Mouse (Mus musculus) right cerebral cortex, adult 2 months (tissue): ENCODE measurements around the gene Znrd1.
"Not testable (repeated sequence)": the region's sequence is repeated elsewhere in the genome, so short reads cannot be mapped to it uniquely, and the experiment has no call there.

Experiments used
- DNase-seq, 2 experiments: peaks; one replicate each; pipeline ENCODE4 v3.0.0; 2021 to 2022; ENCODE audit warnings: low spot score in 2 of 2

Znrd1 gene

DNA sequence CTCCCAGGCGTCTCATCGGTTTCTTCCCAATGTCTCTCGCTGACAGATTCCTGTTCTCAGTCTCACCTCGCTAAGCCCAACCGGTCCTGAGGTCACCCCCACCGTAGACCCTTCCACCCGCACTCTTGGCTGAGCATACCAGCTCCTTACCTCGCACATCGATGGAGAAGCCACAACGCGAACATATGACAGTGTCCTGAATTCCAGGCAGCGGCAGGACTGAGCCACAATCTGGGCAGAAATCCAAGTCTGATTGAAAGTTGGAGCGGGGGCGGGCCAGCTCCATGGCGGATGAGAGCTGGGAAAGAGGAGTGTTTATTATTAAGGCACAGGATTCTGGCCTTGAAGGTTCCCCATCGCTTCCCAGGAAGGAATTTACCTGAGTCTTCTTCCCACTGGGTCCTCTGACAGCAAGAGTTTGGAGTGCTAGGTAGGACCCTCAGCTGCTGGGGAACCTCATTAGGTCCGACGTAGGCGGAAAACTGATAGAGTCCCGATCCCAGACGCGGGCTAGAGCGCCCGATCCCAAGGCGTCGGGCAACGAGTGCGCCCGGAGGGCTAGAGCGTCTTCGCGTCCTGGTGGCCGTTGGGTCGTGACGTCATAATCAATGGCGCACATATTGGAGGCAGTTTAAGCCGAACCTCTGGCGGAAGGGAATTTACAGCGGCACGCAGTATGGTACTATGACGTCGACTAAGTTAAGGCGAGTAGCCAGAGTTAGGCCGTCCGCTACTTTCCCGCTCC, at the start of gene Znrd1, which contains the start of gene Znrd1as:
Gene Znrd1, minus strand, starts transcription at position 561 of the 745 bp plus-strand sequence.
Gene Znrd1as, plus strand, starts transcription at position 594 of the 745 bp plus-strand sequence.
- peak; percentile 96 to 97 for DNase-seq

DNA sequence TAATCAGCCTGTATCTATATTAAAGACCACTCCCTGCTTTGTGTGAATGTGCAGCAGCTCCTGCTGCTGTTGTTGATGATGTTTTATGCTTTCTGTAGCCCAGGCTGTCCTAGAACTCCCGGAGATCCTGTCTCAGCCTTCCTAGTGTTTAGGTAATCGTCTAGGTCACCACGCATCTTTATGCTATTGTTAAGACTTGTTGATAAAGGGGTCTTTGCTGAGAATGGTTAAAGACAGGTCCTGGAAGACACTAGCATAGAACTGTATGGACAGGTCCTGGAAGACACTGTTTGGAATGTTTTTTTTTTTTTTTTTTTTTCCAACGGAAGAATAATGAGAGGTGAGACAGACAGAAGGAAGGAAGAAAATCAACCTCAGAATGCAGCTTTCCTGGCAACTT, 45.0 kb upstream of the Znrd1 start:
- no peak for DNase-seq

DNA sequence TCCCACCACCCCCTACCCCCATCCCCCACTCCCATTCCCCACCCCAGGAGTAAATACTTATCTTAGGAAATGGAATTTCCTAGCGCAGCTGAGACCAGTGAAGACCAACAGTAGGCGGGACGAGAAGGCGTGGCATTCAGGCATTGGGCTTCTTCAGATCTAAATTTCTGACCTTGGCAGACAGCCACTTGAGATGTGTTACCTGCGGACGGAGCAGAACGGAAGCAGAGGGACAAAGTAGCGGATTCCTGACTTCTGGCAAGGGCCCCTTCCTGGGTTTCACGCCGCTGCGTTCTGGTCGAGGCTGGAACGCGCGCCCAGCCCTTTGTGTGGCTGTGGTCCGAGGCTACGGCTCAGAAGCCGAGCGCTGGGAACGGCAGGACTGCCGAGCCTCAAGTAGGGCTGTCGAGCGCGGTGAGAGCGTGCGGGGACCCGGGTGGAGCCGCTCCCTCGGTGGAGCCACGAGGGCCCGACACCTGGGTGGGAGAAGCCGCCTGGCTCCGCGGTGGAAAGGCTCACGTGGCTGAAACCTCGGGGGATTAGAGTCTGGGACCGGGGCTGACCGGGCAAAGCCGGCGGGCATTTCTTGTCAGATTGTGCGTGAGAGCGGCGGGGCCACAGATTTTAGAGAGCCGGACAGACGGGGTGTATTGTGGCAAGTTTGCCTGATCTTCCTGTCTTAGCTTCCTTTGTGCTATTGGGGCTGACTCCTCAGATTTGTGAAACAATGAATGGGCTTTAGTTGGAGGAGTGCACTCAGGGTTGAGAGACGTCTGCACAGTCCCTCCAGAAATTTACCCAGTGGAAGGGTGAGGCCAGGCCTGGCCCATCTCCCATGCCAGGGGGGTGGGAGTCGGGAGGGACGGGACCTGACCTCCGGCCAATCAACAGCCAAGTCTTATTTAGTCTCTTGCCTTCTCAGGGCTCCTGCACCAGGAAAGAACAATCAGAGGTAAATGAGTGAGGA, 44.3 kb upstream of the Znrd1 start:
- peak; percentile 34 to 54 for DNase-seq

DNA sequence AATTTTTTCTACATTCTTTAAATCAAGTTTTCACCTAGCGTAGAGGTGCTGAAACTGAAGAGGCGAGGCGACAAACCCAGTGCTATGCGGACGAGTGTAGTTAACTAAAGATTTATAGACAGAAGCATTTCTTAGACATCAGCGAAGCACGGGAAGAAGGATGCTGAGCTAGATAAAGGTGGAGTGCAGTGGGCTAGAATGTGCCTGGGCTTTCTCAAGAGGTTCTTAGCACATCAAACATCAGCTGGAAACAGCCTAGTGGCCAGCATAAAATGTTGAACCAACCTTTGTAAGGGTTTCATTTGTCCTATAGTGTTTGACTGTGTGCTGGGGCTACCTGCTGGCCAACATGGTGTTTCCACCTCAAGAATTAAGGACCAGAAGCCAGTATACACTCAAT, 42.5 kb upstream of the Znrd1 start, which contains the start of gene Zfp57:
Gene Zfp57, plus strand, starts transcription at position 301 of the 400 bp plus-strand sequence.
- no peak for DNase-seq

DNA sequence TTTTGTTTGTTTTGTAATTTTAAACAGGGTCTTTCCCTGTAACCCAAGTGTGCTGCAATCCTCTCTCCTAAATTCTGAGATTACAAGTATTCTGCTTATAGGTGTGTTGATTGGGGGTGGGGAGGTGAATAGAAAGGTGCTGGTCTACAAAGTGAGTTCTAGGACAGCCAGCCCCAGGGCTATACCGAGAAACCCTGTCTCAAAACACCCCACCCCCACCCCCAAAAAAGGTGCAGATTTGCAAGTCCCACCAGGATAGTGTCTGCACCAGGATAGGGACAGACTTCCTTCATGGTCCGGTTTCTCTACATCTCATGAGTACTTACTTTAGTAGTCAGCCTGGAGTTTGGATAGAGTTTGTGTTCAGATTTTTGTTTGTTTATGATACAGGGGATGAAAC, 40.1 kb upstream of the Znrd1 start:
- DNase-seq = no peak

DNA sequence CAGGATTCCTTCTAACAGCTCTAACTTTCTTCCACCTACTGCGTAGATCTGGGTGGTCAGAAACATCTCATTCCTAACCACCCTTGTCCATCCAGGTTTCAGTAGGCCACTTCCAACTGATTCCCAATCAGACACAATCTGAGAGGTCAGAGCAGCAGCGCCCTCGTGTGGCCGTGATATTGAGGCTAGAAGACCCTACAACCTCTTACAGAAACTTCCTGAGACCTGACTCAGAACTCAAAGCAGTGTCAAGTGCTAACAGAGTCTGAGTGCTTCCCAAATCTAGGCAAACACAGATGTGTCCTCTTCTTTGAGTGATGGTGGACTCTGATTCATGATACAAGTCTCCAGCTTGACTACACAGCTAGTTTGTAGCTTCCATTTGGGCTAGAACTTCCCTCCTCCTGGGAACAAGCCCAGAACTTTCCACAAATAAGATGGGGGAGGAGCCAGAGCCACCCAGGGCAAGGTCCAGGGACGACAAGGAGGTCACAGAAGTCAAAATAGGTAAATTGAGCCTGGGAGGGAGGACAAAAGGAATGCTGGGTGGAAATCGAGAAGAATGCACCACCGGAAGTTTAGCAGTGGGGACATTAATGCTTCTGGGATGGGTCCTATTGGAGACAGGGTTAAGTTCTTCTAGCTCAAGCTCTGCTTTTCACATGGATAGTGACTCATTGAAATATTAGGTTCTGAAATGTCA, 38.8 kb upstream of the Znrd1 start:
- DNase-seq = peak; percentile 82 to 89

DNA sequence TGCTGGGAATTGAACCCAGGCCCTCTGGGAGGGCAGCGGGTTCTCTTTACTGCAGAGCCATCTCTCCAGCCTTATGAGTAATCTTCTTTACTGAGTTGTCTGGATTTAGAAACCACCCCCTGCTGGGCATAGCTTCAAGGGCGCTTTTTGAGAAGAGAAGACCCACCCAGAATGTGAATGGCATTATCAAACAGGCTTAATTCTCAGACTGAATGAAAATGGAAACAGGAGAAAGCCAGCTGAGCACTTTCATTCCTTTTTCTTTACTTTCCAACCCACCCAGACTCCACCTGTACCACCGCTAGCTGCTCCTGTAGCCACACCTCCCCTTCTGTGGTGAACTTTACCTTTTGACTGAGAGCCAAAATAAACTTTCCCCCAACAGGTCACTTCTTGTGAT, 37.1 kb upstream of the Znrd1 start:
- DNase-seq = no peak

DNA sequence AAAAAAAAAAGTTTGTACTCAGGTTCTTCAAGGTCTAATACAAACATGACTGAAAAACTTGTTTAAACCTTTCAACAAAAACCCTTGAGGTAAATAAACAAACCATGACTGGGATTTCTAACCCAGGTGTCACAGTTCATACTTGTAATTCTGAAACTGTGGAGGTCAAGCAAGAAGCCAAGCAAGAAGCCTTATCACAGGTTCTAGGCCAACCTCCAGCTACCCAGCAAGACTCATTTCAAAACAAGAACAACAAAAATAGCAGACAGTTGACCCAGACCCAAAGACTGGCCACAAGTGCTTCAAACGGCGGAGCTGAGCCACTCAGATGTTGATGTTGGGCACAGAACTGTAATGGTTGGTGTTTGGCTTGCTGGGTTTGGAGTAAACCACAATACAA, 36.2 kb upstream of the Znrd1 start:
- no peak for DNase-seq

DNA sequence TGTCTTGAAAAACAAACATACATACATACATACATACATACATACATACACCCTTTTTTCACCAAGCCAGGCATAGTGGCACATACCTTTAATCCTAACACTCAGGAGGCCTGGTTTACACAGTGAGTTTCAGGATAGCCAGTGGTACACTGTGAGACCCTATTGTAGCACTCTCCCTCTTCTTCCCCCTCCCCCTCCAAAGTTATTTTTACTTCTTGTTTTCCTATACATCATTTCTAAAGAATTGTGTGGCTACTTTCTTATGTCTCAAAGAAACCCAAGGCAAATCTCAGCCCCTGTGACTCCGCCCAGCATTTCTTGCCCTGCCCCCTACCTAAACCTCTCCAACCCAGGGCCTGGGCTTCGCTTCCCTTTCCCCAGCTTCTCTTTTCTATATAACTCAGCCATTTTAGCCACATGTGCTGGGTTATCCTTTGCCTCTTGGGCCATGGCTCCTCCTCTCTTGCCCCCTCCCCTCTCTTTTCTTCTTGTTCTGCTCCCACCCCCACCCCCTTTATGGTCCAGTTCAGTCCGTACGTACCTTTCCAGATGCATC, 35.5 kb upstream of the Znrd1 start:
- no peak for DNase-seq

DNA sequence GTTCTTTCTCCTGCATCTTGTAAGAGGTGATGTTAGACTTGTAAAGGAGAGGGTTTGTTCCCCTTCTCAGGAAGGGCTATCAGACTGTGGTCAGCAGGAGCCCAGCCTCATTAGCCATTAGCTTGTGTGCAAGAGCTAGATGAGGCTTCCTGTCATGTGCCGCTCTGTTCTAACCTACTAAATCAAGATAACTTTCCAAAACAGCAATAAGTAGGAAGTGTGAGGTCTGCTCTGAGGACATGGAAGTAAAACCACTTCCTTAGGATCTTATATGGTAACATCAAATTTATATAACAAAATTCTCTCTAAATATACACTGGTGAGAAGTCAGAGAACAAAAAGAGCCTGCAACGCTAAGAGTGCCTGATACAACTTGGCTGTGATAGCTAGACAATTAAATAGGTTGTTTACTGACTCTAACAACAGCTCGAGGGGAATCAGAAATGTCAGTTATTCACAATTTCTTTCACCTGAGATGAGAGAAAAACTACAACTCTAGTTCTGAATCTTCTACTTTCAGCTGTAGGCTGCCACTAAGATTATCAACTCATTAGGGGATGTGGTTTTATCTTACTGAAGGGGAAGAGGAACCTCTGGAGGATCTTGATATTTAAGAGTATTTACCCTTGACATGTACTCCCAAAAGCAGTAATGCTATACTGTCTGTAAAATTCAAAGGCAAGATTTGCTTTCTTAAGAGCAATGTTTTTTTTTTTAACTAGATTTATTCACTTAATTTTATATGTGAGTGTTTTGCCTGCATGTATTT, 34.2 kb upstream of the Znrd1 start:
- no peak for DNase-seq

DNA sequence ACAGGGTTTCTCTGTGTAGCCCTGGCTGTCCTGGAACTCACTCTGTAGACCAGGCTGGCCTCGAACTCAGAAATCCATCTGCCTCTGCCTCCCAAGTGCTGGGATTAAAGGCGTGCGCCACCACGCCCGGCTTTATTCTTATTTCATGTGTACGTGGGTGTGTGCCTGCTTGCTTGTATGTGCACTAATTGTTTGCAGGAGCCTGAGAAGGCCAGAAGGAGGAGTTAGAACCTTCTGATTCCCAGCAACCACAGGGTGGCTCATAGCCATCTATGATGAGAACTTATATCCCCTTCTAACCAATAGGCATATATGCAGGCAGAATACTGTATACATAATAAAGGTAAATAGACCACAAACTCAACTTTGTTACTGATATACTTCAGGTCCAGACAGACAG, 32.3 kb upstream of the Znrd1 start:
- DNase-seq = not testable (repeated sequence)

DNA sequence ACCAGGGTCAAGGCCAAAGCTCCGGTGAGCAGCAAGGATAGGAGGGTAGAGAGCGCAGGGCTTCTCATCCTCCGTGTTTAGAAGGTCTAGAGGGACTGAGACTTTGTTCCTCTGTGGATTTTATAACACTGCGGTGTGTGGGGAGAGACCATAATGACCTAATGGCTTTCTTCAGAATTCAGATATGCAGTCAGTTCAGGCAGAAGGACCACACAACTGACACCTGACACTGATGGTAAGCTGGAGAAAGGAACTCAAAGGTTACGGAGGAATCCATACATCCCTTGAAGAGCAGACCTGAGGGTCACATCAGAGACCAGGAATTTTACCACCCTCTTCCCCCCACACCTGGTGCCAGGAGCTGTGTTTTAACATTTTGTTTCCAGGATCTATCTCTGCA, 31.1 kb upstream of the Znrd1 start, which contains the start of gene H2-M5:
Gene H2-M5, minus strand, starts transcription at position 101 of the 400 bp plus-strand sequence.
- no peak for DNase-seq

DNA sequence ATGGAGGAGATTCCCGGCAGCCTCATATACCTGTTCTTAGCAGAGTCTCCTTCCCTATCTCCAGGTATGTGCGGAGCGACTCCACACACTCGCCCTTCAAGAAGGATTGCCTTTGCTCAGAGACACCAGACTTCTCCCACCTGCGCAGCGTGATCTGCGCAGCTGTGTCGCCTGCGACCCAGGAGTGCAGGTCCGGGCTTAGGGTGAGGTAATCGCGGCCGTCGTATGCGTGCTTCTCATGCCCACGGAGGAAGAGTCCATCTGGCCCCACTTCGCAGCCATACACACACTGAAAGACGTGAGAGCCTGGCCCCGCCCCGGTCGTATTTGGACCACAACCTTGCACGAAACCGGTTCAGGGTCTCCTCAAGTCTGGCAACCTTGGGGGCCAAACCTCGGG, 30.1 kb upstream of the Znrd1 start:
- DNase-seq = no peak

DNA sequence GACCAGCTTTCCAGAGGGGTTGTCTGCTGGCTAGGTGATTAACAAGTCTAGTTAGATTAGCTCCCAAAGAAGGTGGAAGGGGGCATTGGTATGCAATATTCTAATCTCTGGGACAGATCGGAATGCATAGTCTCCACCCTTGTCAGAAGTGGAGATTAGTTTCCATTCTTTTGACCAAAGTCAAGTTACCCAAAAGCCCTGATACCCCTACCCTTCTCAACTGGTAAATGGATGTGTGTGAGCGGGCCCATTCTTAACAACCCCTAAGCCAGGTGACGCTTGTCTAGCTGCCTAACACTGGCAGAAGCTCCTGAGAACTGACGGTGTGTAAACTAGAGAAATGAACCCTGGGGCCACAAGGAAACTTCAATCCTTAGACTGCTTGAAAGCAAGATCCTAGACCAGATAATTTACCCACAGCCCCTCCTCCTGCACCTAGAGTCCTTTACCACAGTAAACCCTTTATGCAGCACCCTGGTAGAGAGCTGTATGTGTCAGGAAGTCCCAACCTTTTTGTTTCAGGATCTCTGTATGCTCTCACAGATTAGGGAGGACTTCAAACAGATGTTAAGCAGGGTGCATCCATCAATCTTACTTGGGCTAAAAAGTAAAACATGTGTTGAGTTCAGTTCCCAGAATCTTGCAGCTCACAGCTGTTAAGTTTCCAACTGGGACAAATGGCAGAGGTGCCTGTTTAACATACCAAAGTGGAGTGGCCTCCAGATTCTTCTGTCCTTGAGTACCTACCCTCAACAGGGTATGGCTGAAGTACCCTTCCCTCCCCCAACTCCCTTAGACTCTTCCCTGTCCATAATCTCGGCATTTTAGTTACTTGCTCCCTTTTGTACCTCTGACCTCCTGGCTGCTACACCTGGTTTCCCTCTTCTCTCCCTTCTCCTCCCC, 24.1 kb upstream of the Znrd1 start:
- DNase-seq = no peak

DNA sequence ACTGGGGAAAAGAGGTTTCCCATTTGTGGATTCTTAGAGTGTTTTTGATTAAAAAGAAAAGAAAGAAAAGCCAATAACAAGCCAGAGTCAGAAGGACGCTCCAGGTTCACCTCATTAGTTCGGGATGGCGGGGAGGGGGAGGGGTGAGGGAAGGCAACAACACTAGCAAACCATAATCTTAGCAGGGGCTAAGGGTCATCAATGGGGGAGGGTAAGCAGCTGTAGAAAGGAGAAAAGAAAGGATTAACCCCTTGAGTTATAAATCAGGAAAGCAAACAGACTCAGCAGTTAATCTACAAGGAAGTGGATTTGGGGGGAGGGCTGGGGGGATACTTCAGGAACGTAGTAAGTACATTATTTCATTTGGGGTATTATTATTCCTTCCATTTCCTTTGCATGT, 23.5 kb upstream of the Znrd1 start:
- DNase-seq = no peak

DNA sequence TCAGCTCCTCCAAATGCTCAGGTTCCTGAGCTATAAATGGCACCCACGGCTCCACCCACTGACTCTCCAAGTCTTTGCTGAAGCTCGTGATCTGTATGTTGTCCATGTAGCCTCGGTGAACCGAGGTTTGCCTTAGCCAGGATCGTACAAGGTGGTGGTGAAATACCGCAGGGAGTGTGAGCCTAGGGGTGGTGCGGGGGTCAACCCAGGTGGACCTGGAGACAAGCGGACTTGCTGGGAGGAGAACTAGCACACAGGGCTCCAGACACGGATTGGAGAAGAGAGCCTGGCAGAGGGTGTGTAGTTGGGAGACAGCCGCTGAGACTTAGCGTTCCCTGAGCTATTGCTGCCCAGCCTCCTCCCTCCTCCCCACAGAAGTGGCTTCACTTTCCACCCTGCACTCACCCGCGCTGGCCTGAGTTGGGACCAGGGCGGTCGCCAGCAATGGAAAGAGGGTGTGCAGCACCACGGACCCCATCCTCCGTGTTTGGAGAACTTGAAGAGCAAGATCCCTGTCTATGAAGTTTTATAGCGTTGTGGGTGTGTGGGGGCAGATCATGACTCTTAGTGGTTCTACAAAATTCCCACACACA, 23.0 kb upstream of the Znrd1 start, which contains the start of gene 2410137M14Rik:
Gene 2410137M14Rik, minus strand, starts transcription at position 17 of the 593 bp plus-strand sequence.
- DNase-seq = peak; percentile 42 to 55

DNA sequence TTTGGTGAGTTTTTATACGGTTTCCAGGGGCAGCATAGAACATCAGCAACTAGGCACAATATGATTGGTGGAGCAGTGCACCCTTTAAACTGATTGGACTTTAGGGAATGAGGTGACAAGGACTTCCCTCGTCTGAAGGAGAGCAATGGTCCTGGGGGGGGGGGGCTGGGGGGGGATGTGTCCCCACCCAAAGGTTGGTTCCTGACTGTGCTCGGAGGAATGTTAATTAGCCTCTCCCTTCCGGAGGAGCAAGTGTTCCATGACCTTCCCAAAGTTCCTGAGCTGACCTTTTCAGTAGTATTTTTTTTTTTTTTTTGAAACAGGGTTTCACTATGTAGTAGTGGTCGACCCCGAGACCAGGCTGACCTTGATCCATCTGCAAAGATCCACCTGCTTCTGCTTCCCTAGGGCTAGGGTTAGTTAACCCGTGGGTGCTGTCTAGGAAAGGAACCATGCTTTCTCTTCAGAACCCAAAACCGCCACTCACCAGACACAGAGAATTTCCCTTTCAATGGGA, 15.0 kb upstream of the Znrd1 start:
- no peak for DNase-seq

DNA sequence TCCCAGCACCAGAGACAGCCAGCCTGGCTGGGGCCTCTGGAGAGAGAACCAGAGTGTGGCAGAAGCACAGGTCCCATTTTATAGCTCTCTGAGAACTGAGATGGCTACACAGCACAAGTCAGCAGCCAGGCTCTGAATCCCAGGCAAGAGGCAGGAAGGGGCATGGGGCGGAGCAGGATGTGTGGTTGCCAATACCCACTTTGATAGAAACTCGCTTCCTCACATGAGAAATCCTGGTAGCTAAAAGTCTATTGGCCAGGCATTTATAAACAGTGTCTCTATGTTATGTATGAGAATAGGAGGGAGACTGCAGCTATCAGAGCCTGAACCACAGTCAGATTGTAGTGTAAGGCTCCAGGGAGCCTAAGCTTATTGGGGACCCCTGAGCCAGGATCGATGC, 14.4 kb upstream of the Znrd1 start:
- no peak for DNase-seq
